Mouse (Mus musculus) R1 (cell line): ENCODE measurements at regions not wholly inside any gene's neighbourhood (a gene's known extent, or its start where the extent isn't known, plus 50 kb on each side); places are given as distances from the start of the nearest gene placed in this dataset.
A peak's percentile ranks its signal among the peaks of the same experiment; 100 is the strongest.
"Not testable (repeated sequence)": the region's sequence is repeated elsewhere in the genome, so short reads cannot be mapped to it uniquely, and the experiment has no call there.

Experiments used
- DNase-seq: peaks from one replicate; pipeline ENCODE4 v3.0.0-alpha.2; 2018; ENCODE audit warnings: low read depth, low spot score

GRCm38 (mm10) chr3:72552597-72552996, 415.1 kb downstream of the Sis start:
- DNase-seq = not testable (repeated sequence)

GRCm38 (mm10) chr3:72534010-72534409, 433.7 kb downstream of the Sis start:
- no peak for DNase-seq

DNA sequence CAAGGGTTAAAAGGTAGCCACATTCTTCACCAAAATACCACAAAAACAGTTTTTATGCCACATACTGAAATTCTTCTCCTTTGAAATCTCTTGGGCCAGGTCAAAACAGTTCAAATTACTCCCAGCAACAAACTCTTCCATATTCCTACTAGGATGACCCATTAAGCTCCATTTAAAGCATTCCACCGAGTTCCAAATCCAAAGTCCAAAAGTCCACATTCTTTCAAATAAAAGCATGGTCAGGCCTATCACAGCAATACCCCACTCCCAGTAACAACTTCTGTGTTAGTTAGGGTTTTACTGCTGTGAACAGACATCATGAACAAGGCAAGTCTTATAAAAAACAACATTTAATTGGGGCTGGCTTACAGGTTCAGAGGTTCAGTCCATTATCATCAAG, 441.9 kb downstream of the Sis start:
- DNase-seq = not testable (repeated sequence)

- peak; percentile 54 for DNase-seq
These were observed 449.8 kb downstream of the Sis start for GRCm38 (mm10) chr3:72517846-72518245.

- DNase-seq = no peak
These were observed 463.4 kb downstream of the Sis start for GRCm38 (mm10) chr3:72504281-72504680.

DNA sequence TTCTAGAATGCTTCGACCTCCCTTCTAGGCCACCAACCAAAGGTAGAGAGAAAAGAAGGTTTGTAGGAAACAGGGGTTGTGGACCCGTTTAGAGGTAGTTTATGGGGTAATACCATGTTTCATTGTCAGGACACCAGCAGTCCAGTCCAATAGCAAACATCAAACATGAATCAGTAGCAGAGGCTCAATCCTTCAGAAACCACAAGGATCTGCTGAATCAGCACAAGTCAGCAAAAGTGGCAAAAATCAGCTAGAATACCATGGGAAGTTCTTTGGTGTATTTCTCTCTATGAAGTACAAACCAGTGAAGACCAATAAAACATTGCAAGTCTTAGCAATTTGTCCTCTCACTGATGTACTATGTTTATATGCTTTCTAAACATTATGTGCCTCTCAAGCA, 465.9 kb downstream of the Sis start:
- no peak for DNase-seq

DNA sequence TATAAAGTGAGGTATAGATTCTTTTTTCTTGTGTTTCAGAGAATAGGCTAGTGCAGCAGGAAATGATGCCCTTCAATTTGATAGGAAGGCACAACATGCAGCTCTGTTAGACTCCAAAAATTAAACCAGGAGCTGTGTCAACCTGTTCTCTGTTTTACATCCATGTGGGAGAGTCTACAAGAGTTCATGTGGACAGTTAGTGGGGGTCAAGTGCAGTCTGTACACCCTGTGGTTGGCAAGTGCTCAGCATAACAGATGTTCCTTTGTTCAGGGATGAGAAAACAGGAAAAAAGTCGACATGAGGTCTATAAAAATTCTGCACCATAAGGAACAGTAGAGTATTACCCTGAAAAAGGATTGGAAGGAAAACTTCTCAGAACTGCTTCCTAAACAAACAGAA, 512.3 kb downstream of the Sis start:
- DNase-seq = peak; percentile 3
